Mouse (Mus musculus) liver, embryonic 11.5 days (tissue): ENCODE measurements around the gene Atoh7. TPM values are rescaled to one million over a fixed set of nuclear protein-coding genes. Genes with fewer than 3 reads are reported as not detected.

Experiments
- ATAC-seq: fragments of 200-750 bp; cut with Nextera tagmentation; replicated peaks from 2 replicates; pipeline ENCODE4 v1.8.0; 2017; ENCODE audit warnings: moderate number of reproducible peaks, mild to moderate bottlenecking, moderate TSS enrichment, moderate library complexity; ENCODE audit not compliant: low FRiP score
- DNase-seq: peaks from one replicate; pipeline ENCODE4 v3.0.0-alpha.2; 2017; ENCODE audit warnings: low spot score
- H3K27ac ChIP-seq: fragments of 300-500 bp; sonication (generic); 2 replicates; pipeline ENCODE4 v1.5.1; 2014; ENCODE audit warnings: mild to moderate bottlenecking, low read depth, low read length, control low read depth
- H3K27me3 ChIP-seq: fragments of 300-500 bp; sonication (generic); replicated peaks from 2 replicates; pipeline ENCODE4 v1.6.1; 2014; ENCODE audit warnings: low read length, mixed read lengths; ENCODE audit not compliant: control insufficient read depth, insufficient read depth
- H3K36me3 ChIP-seq: fragments of 300-500 bp; sonication (generic); 2 replicates; pipeline ENCODE4 v1.6.1; 2014; ENCODE audit warnings: mild to moderate bottlenecking, low read length, moderate library complexity, mixed read lengths; ENCODE audit not compliant: control insufficient read depth, insufficient read depth
- H3K4me1 ChIP-seq: fragments of 300-500 bp; sonication (generic); replicated peaks from 2 replicates; pipeline ENCODE4 v1.6.1; 2014; ENCODE audit warnings: low read length, mixed read lengths; ENCODE audit not compliant: control insufficient read depth, insufficient read depth
- H3K4me2 ChIP-seq: fragments of 300-500 bp; sonication (generic); 2 replicates; pipeline ENCODE4 v1.6.1; 2014; ENCODE audit warnings: mild to moderate bottlenecking, control low read depth, moderate library complexity
- H3K4me3 ChIP-seq: fragments of 300-500 bp; sonication (generic); 2 replicates; pipeline ENCODE4 v1.5.1; 2014; ENCODE audit warnings: low read depth, low read length, control low read depth
- H3K9ac ChIP-seq: fragments of 300-500 bp; sonication (generic); 2 replicates; pipeline ENCODE4 v1.6.1; 2014; ENCODE audit warnings: low read depth, low read length, control low read depth
- H3K9me3 ChIP-seq: fragments of 300-500 bp; sonication (generic); 2 replicates; pipeline ENCODE4 v1.6.1; 2016; ENCODE audit warnings: low read length, inconsistent platforms, mixed read lengths; ENCODE audit not compliant: control insufficient read depth
- WGBS: fragments of 180-500 bp; shearing (Covaris S2); extraction: QIAGEN DNeasy Blood & Tissue Kit; methylation state at CpG from one replicate; pipeline ENCODE4 v1.1.7; 2014; 5-methylcytosine and 5-hydroxymethylcytosine counted together
- polyA plus RNA-seq: library from polyadenylated mRNA; unstranded; fragments of >200 nt; fragmentation: Nextera tagmentation; extraction: Ambion mirVana; gene quantifications from 2 replicates; pipeline ENCODE4 v1.2.1, GENCODE M21; 2014

Atoh7 gene
- polyA plus RNA-seq, 1 experiment from 2014 or later = not detected

DNA sequence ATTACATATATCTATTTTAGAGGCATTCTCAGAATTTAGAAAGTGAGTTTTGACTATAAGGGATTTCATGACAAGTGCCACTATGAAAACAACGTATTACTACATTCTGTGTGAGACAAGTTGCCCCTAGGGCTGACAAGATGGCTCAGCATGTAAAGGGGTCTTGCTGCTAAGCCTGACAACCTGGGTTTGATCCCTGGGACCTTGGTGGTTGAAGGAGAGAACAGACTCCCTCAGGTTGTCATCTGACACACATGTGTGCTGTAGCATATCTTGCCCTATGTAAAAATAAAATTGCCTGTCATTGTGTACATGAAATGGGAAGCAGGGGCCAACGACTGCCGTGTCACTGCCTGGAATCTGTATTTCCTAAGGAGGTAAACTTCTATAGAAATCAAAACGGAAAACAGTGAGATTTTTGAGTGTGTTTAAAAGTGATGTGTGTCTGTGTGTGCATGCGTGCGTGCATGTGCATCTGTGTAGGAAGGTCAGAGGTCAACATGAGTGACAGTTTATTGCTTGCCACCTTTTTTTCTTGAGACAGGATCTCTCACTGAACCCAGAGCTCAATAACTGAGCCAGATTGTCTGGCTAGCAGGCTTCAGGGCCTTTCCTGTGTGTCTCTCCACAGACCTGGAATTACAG lies 14.4 kb downstream of the Atoh7 start:
- Histone ChIP-seq H3K9ac (no peak overlapping the region), H3K4me2 (no peak overlapping the region), H3K36me3 (no peaks in the 10 kb centered on the region), H3K9me3 (no peaks in the 10 kb centered on the region), H3K27me3 (no peaks in the 10 kb centered on the region), H3K4me3 (no peak overlapping the region), H3K27ac (no peak overlapping the region), H3K4me1 (no peaks in the 10 kb centered on the region)
- WGBS = 76% methylated on average over 6 of the region's 6 CpGs
- no peak for ATAC-seq
- no peak for DNase-seq

DNA sequence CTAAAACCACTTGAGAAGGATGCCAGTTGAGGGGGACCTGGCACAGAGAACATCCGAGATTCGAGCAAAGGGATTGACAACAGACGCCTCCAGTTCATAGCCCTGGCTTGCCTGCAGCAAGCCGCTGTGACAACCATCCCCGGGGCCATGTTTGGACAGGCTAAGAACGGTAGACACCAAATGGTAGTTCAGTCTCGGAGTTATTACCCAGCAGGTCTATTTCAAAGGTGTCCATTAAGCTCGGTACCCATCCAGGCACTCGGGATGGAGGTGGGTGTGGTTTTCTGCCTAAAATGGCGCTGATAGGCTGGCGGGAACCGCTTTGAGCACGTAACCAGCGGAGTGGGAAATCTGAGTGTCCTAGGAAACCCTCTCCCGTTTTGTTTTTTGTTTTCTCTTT lies 16.4 kb downstream of the Atoh7 start:
- Histone ChIP-seq H3K9ac (no peak overlapping the region), H3K4me1 (no peaks in the 10 kb centered on the region), H3K36me3 (no peaks in the 10 kb centered on the region), H3K4me3 (no peak overlapping the region), H3K27ac (no peak overlapping the region), H3K9me3 (no peaks in the 10 kb centered on the region), H3K4me2 (no peak overlapping the region), H3K27me3 (no peaks in the 10 kb centered on the region)
- 82% methylated on average over 15 of the region's 15 CpGs for WGBS
- DNase-seq (no peak), ATAC-seq (no peak)

DNA sequence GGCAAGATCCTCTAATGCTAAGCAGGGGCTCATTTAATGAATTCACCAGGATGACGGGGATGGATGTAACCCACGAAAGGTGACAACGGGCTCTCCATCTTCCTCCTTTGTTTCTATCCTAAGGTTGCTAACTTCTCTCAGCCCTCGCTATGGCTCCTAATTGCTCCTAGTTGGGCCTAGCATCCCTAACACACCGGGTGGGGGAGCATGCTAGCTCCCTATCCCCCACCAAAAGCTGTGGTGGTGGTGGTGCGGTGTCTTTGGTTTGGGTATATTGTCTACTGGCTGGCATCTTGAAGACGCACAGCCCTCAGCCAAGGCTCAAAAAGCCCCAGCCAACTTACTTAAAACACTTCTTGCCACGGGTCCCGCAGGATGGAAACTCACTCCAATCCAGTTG lies 16.9 kb downstream of the Atoh7 start:
- no peak for ATAC-seq
- 93% methylated on average over 9 of the region's 9 CpGs for WGBS
- no peaks in the 10 kb centered on the region for H3K4me1 ChIP-seq
- no peak overlapping the region for H3K4me2 ChIP-seq
- H3K27me3 ChIP-seq = no peaks in the 10 kb centered on the region
- no peaks in the 10 kb centered on the region for H3K36me3 ChIP-seq
- DNase-seq = no peak
- H3K4me3 ChIP-seq = no peak overlapping the region
- H3K9me3 ChIP-seq = no peaks in the 10 kb centered on the region
- no peak overlapping the region for H3K9ac ChIP-seq
- H3K27ac ChIP-seq = no peak overlapping the region

DNA sequence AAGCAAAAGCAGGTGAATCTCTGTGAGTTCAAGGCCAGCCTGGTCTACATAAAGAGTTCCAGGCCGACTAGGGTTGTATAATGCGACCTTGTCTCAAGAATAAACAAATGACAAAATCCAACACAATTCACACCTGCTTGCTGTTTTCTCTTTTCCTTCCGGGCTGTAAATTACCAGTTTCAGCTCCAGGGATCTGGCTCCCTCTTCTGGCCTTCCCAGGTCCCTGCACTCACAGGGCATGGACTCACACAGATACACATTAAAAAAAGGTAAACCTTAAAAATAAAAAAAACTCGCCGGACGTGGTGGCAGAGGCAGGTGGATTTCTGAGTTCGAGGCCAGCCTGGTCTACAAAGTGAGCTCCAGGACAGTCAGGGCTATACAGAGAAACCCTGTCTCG lies 18.1 kb downstream of the Atoh7 start:
- Histone ChIP-seq H3K4me3 (no peak overlapping the region), H3K27me3 (no peaks in the 10 kb centered on the region), H3K36me3 (no peaks in the 10 kb centered on the region), H3K4me1 (no peaks in the 10 kb centered on the region), H3K9me3 (no peaks in the 10 kb centered on the region), H3K9ac (no peak overlapping the region), H3K4me2 (no peak overlapping the region), H3K27ac (no peak overlapping the region)
- 87% methylated on average over 8 of the region's 8 CpGs for WGBS
- DNase-seq (no peak), ATAC-seq (no peak)

DNA sequence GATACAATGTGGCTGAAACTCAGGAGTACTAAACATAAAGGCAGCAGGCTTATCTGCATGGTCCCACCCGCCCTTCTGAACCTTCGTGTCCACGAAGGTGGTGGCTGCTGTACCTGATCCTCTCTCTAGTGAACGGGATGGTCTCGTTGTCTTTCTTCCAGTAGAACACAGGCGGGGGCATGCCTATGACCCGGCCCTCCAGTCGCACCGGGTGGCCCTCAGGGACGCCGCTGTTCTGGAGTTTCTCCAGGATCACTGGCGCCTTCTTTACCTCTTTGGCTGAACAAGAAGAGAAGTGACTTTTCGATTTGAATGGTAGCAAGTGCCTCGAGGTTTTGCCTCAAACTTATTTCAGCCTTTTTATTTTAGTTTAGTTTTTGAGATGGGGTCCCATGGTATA lies 20.5 kb downstream of the Atoh7 start:
- no peaks in the 10 kb centered on the region for H3K36me3 ChIP-seq
- H3K4me2 ChIP-seq = no peak overlapping the region
- ATAC-seq (no peak), DNase-seq (no peak)
- no peaks in the 10 kb centered on the region for H3K27me3 ChIP-seq
- WGBS = 67% methylated on average over 14 of the region's 14 CpGs
- H3K4me3 ChIP-seq = no peak overlapping the region
- H3K4me1 ChIP-seq = no peaks in the 10 kb centered on the region
- H3K9me3 ChIP-seq = no peaks in the 10 kb centered on the region
- no peak overlapping the region for H3K9ac ChIP-seq
- H3K27ac ChIP-seq = no peak overlapping the region

DNA sequence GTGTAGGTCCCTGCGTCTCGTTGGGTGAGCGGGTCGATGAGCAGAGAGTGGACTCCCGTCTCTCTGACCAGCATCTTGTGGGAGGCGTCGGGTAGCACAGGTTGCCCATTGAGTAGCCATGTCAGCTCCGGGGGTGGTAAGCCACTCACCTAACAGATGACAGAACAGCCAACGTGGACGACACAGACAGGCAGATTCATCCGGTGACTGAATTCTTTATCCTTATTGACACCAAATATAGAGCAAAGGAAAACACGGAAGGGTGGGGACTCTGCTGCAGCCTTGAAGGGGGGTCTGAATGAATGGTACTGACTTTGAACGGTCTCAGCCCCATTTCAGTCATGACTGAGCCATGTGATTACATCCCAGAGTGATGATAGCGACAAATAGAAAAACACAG lies 22.5 kb downstream of the Atoh7 start:
- WGBS = 83% methylated on average over 14 of the region's 14 CpGs
- H3K9ac ChIP-seq = no peak overlapping the region
- no peak overlapping the region for H3K27ac ChIP-seq
- no peak overlapping the region for H3K4me3 ChIP-seq
- H3K9me3 ChIP-seq = no peaks in the 10 kb centered on the region
- no peak for ATAC-seq
- DNase-seq = no peak
- no peaks in the 10 kb centered on the region for H3K4me1 ChIP-seq
- H3K36me3 ChIP-seq = no peaks in the 10 kb centered on the region
- H3K27me3 ChIP-seq = no peaks in the 10 kb centered on the region
- no peak overlapping the region for H3K4me2 ChIP-seq

DNA sequence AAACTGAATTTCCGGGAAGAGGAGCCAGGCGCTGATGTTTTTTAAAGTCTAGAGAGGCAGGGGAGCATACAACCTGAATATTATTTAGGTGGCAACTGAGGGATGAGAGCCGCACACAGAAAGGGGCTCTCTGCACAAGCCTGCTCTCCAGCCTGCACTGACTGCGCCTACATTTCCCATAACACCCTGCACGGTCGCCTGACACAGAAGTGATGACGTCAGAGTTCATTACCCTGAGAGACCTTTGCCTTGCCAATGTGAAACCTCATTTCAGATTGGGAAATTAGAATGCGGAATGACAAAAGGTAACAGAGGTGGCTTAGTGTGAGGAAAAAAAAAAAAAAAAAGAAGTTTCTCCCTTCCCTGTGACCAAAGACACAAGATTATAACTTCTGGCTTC lies 23.1 kb downstream of the Atoh7 start:
- DNase-seq = no peak
- 37% methylated on average over 8 of the region's 8 CpGs for WGBS
- 0 out of 2 replicates have a peak, but pooled peaks have one; percentile 56 for ATAC-seq
- Histone ChIP-seq H3K4me2 (no peak overlapping the region), H3K9me3 (no peaks in the 10 kb centered on the region), H3K9ac (no peak overlapping the region), H3K4me3 (no peak overlapping the region), H3K4me1 (no peaks in the 10 kb centered on the region), H3K27me3 (no peaks in the 10 kb centered on the region), H3K36me3 (no peaks in the 10 kb centered on the region), H3K27ac (no peak overlapping the region)

DNA sequence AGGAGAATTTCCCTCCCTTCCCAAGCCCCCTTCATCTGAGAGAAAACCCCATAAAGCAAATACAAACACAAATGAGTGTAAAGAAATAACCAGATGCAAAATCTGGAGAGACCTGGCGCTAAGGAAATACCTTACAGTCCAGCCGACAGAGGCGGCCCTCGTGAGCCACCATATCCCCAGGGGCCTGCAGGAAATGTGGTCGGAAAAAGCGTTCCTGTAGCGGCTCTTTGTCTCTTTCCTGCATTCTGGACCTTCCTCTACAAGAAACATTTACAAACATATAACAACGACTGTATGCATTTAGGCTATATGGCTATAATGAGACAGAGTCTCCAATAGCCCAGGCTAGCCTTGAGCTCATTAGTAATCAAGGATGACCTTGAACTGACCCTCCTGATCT lies 23.7 kb downstream of the Atoh7 start:
- DNase-seq (no peak), ATAC-seq (no peak)
- no peaks in the 10 kb centered on the region for H3K36me3 ChIP-seq
- no peak overlapping the region for H3K4me3 ChIP-seq
- H3K27me3 ChIP-seq = no peaks in the 10 kb centered on the region
- no peak overlapping the region for H3K27ac ChIP-seq
- no peaks in the 10 kb centered on the region for H3K4me1 ChIP-seq
- no peak overlapping the region for H3K4me2 ChIP-seq
- no peaks in the 10 kb centered on the region for H3K9me3 ChIP-seq
- H3K9ac ChIP-seq = no peak overlapping the region
- 76% methylated on average over 8 of the region's 8 CpGs for WGBS

DNA sequence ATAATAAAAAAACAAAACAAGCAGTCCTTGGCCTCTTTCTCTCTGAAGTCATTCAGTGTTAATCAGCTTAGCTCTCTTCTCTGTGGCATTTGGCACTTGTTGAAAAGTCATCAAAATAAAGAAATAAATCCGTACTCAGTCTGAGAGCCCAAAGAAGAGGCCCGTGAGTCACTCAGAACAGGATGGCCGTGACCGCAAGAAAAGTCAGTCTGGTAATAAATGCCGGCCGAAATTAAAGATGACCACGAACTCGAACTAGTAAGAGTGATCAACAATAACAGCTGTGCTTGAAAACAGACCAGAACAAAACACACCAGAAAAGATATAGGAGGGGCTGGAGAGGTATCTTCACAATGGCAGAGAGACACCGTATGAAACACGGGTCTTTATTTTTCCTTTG lies 24.6 kb downstream of the Atoh7 start:
- ATAC-seq (no peak), DNase-seq (no peak)
- no peak overlapping the region for H3K27ac ChIP-seq
- H3K36me3 ChIP-seq = no peaks in the 10 kb centered on the region
- WGBS = 86% methylated on average over 10 of the region's 10 CpGs
- no peaks in the 10 kb centered on the region for H3K9me3 ChIP-seq
- H3K4me2 ChIP-seq = no peak overlapping the region
- H3K9ac ChIP-seq = no peak overlapping the region
- H3K4me3 ChIP-seq = no peak overlapping the region
- H3K27me3 ChIP-seq = no peaks in the 10 kb centered on the region
- no peaks in the 10 kb centered on the region for H3K4me1 ChIP-seq
